Mouse (Mus musculus) MEL (cell line): ENCODE data around the gene Prpf4b.

ENCODE experiments used
- CHD2 ChIP-seq: IDR thresholded peaks from 2 replicates; pipeline ENCODE4 v1.6.1; 2011; ENCODE audit warnings: low read length, improper control_type of control experiment
- CTCF ChIP-seq, 3 experiments: IDR thresholded peaks in 2 of 3; conservative IDR thresholded peaks in 1 of 3; 2 replicates each; pipeline ENCODE4 v1.5.1; 2011 to 2012; ENCODE audit warnings: low read length in 3 of 3, low read depth in 2 of 3, mild to moderate bottlenecking in 2 of 3, improper control_type of control experiment in 1 of 3, inconsistent platforms in 1 of 3, mixed read lengths in 1 of 3, moderate library complexity in 1 of 3; ENCODE audit not compliant: control insufficient read depth in 1 of 3, insufficient read depth in 1 of 3, poor library complexity in 1 of 3, severe bottlenecking in 1 of 3
- E2F4 ChIP-seq: IDR thresholded peaks from 2 replicates; pipeline ENCODE4 v1.6.1; 2011; ENCODE audit warnings: low read depth, low read length, improper control_type of control experiment, borderline replicate concordance
- EP300 ChIP-seq, 2 experiments: IDR thresholded peaks; 2 replicates each; pipeline ENCODE4 v1.6.1; 2011; ENCODE audit warnings: improper control_type of control experiment in 2 of 2, low read length in 2 of 2, low read depth in 1 of 2, mild to moderate bottlenecking in 1 of 2
- HCFC1 ChIP-seq: IDR thresholded peaks from 2 replicates; pipeline ENCODE4 v1.6.1; 2012; ENCODE audit warnings: low read depth, mild to moderate bottlenecking, inconsistent platforms, low read length, improper control_type of control experiment, moderate library complexity
- MAFK ChIP-seq: IDR thresholded peaks from 2 replicates; pipeline ENCODE4 v1.6.1; 2011; ENCODE audit warnings: low read depth, mild to moderate bottlenecking, low read length, improper control_type of control experiment, borderline replicate concordance
- NELFE ChIP-seq: IDR thresholded peaks from 2 replicates; pipeline ENCODE4 v1.6.1; 2011; ENCODE audit warnings: low read depth, low read length, improper control_type of control experiment
- NRF1 ChIP-seq: IDR thresholded peaks from 2 replicates; pipeline ENCODE4 v1.6.1; 2014; ENCODE audit warnings: low read depth, mild to moderate bottlenecking, inconsistent platforms, low read length, improper control_type of control experiment, moderate library complexity; ENCODE audit not compliant: poor library complexity, insufficient read depth, severe bottlenecking
- POLR2A ChIP-seq, 2 experiments: IDR thresholded peaks; 2 replicates each; pipeline ENCODE4 v1.6.1; 2011 to 2012; ENCODE audit warnings: low read length in 2 of 2, mild to moderate bottlenecking in 2 of 2, control low read depth in 1 of 2, improper control_type of control experiment in 1 of 2, low read depth in 1 of 2, moderate library complexity in 1 of 2; ENCODE audit not compliant: control insufficient read depth in 1 of 2, insufficient read depth in 1 of 2, poor library complexity in 1 of 2
- SIN3A ChIP-seq: IDR thresholded peaks from 2 replicates; pipeline ENCODE4 v1.6.1; 2012; ENCODE audit warnings: low read length, improper control_type of control experiment, inconsistent platforms
- TAL1 ChIP-seq: IDR thresholded peaks from 2 replicates; pipeline ENCODE4 v1.6.1; 2012; ENCODE audit warnings: mild to moderate bottlenecking, inconsistent platforms, low read length, moderate library complexity, mixed read lengths
- TBP ChIP-seq: IDR thresholded peaks from 2 replicates; pipeline ENCODE4 v1.8.0; 2011; ENCODE audit warnings: low read depth, low read length, improper control_type of control experiment

GRCm38 (mm10) chr13:34842851-34843250 lies 32.3 kb upstream of the Prpf4b start:
- TF ChIP-seq TBP (no peak), MAFK (no peak), E2F4 (no peak), POLR2A (IDR thresholded peaks at IDR 0.05; ENCODE audit: control insufficient read depth in 1 of 2, insufficient read depth in 1 of 2, low read depth in 1 of 2, low read length in 2 of 2, poor library complexity in 1 of 2) (no peak), NELFE (no peak), CTCF (IDR thresholded peaks at IDR 0.05 in 2 of 3, conservative IDR thresholded peaks at IDR 0.05 in 1 of 3; ENCODE audit: control insufficient read depth in 1 of 3, insufficient read depth in 1 of 3, low read depth in 2 of 3, low read length in 3 of 3, poor library complexity in 1 of 3, severe bottlenecking in 1 of 3) (no peak), HCFC1 (no peak), CHD2 (no peak), EP300 (IDR thresholded peaks at IDR 0.05; ENCODE audit: low read depth in 1 of 2, low read length in 2 of 2) (no peak), SIN3A (no peak), NRF1 (no peak), TAL1 (no peak)
